Mouse (Mus musculus) heart, adult 2 months (tissue): ENCODE results near the gene Blzf1. TPM values are rescaled to one million over a fixed set of nuclear protein-coding genes. Genes with fewer than 3 reads are reported as not detected.
A peak's percentile ranks its signal among the peaks of the same experiment; 100 is the strongest.

Experiments
- DNase-seq, 2 experiments: peaks; one replicate each; pipeline ENCODE4 v3.0.0; 2021
- H3K27ac ChIP-seq: fragments of 200-600 bp; 2 replicates; pipeline ENCODE4 v1.8.1; 2022
- H3K27me3 ChIP-seq: fragments of 200-500 bp; 2 replicates; pipeline ENCODE4 v1.6.1; 2012; ENCODE audit warnings: mild to moderate bottlenecking, low read length, inconsistent platforms, mixed read lengths; ENCODE audit not compliant: control insufficient read depth, insufficient read depth
- H3K36me3 ChIP-seq: fragments of 200-500 bp; 2 replicates; pipeline ENCODE4 v1.6.1; 2012; ENCODE audit warnings: low read length, inconsistent platforms; ENCODE audit not compliant: control insufficient read depth, insufficient read depth
- H3K4me1 ChIP-seq: fragments of 200-500 bp; 2 replicates; pipeline ENCODE4 v1.6.1; 2011; ENCODE audit warnings: low read length; ENCODE audit not compliant: control insufficient read depth, insufficient read depth
- H3K4me3 ChIP-seq: fragments of 200-600 bp; 2 replicates; pipeline ENCODE4 v1.8.1; 2022
- H3K79me2 ChIP-seq: fragments of 200-500 bp; replicated peaks from 2 replicates; pipeline ENCODE4 v1.6.1; 2012; ENCODE audit warnings: mild to moderate bottlenecking, inconsistent platforms, low read length, moderate library complexity, mixed read lengths; ENCODE audit not compliant: control insufficient read depth, insufficient read depth
- H3K9ac ChIP-seq: fragments of 200-500 bp; 2 replicates; pipeline ENCODE4 v1.6.1; 2012; ENCODE audit warnings: low read depth, mild to moderate bottlenecking, control low read depth, inconsistent platforms, low read length, mixed read lengths
- CTCF ChIP-seq: fragments of 200-600 bp; IDR thresholded peaks from 2 replicates; pipeline ENCODE4 v1.8.1; 2022; ENCODE audit warnings: antibody characterized with exemption, mild to moderate bottlenecking, moderate library complexity
- EP300 ChIP-seq: fragments of 200-500 bp; IDR thresholded peaks from 2 replicates; pipeline ENCODE4 v1.6.1; 2011; ENCODE audit warnings: low read depth, low read length, control low read depth; ENCODE audit not compliant: insufficient read depth
- POLR2A ChIP-seq: fragments of 200-500 bp; IDR thresholded peaks from 2 replicates; pipeline ENCODE4 v1.6.1; 2011; ENCODE audit warnings: mild to moderate bottlenecking, low read depth, low read length, control low read depth; ENCODE audit not compliant: insufficient read depth
- WGBS: fragments of 180-500 bp; shearing (Covaris S2); methylation state at CpG from one replicate; pipeline ENCODE4 v1.1.7; 2018; 5-methylcytosine and 5-hydroxymethylcytosine counted together
- intact Hi-C: fragments of 180-260 bp; cut with DNase I; formaldehyde crosslinking; loops from one replicate; pipeline ENCODE4 v1.15.1; 2025
- polyA plus RNA-seq: library from polyadenylated mRNA; depleted of rRNA; stranded (reverse); fragments of >200 nt; gene quantifications from 2 replicates; pipeline ENCODE4 v1.2.3, GENCODE M21; 2012
- total RNA-seq, 2 experiments: library from RNA; stranded (reverse); gene quantifications; 2 replicates each; pipeline ENCODE4 v1.2.3; 2021

Blzf1 gene
- total and polyA plus RNA-seq, 3 experiments, result 4.7 to 23.6 (median 23.1) TPM

- H3K79me2 ChIP-seq, result no peaks in the 10 kb centered on the region
- H3K4me1 ChIP-seq, result no peaks in the 10 kb centered on the region
- WGBS, result 91% methylated on average over 5 of the region's 5 CpGs
- no peak for TF ChIP-seq CTCF
- TF ChIP-seq EP300, result no peak
- TF ChIP-seq POLR2A, result no peak
- H3K4me3 ChIP-seq, result no peak overlapping the region
- H3K9ac ChIP-seq, result no peak overlapping the region
- no peaks in the 10 kb centered on the region for H3K27me3 ChIP-seq
- intact Hi-C loops, result no loop called here
- no peaks in the 10 kb centered on the region for H3K36me3 ChIP-seq
- no peak overlapping the region for H3K27ac ChIP-seq
- DNase-seq, result no peak
These were observed 6.8 kb upstream of the Blzf1 start for GRCm38 (mm10) chr1:164314085-164314484.

- intact Hi-C loops, result loop anchor here (1.0 to 5.0 kb wide), 3 partner anchors 33 to 316 kb away; partner anchors contain the start of genes BC055324, Ccdc181, Mettl18 and Slc19a2
- peak overlapping the region; percentile 38 for H3K27ac ChIP-seq
- no peak for DNase-seq
- no peaks in the 10 kb centered on the region for H3K4me1 ChIP-seq
- WGBS, result 9% methylated on average over 10 of the region's 10 CpGs
- no peaks in the 10 kb centered on the region for H3K79me2 ChIP-seq
- 0 out of 2 replicates have a peak overlapping the region, but pooled peaks have one; percentile 7 for H3K9ac ChIP-seq
- H3K27me3 ChIP-seq, result no peaks in the 10 kb centered on the region
- H3K36me3 ChIP-seq, result peaks cover 2% of the 10 kb centered on the region
- peak overlapping the region; percentile 93 for H3K4me3 ChIP-seq
- TF ChIP-seq POLR2A, result no peak
- no peak for TF ChIP-seq EP300
- no peak for TF ChIP-seq CTCF
These were observed 633 bp upstream of the Blzf1 start for GRCm38 (mm10) chr1:164307922-164308321.

DNA sequence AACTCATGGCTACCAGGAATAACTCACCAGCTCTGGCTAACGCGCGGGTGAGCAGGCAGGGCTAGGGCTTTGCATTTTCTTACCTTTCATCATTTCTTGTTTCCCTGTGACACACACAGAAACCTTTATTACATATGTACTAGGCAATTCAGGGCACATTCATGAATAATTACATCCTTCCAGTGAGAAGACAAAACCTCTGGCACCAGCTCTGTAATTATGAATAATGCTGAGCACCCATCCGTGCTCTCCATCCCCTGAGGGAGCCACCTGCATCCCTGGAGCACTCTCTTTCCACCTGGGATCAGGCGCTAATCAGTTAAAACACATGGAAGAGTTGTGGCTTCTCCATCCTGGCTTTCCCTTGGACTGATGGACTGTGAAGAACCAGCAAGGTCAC is 3.5 kb downstream of the Blzf1 start, which contains the start of gene Nme7:
TSS of gene Nme7 (plus strand) at position 301 of the 400 bp plus-strand sequence.
- TF ChIP-seq CTCF (no peak), POLR2A (no peak), EP300 (no peak)
- Histone ChIP-seq H3K36me3 (peaks cover 6% of the 10 kb centered on the region), H3K27ac (no peak within 1 kb of the TSS), H3K27me3 (no peaks in the 10 kb centered on the region), H3K4me1 (no peaks in the 10 kb centered on the region), H3K4me3 (no peak within 1 kb of the TSS), H3K9ac (no peak within 1 kb of the TSS), H3K79me2 (no peaks in the 10 kb centered on the region)
- intact Hi-C loops, result no loop called here
- no peak for DNase-seq
- WGBS, result 88% methylated on average over 5 of the region's 5 CpGs

- H3K4me1 ChIP-seq, result no peaks in the 10 kb centered on the region
- intact Hi-C loops, result no loop called here
- no peak for DNase-seq
- no peak overlapping the region for H3K4me3 ChIP-seq
- peaks cover 6% of the 10 kb centered on the region for H3K36me3 ChIP-seq
- no peaks in the 10 kb centered on the region for H3K79me2 ChIP-seq
- H3K9ac ChIP-seq, result no peak overlapping the region
- H3K27ac ChIP-seq, result no peak overlapping the region
- WGBS, result 89% methylated on average over 4 of the region's 4 CpGs
- TF ChIP-seq CTCF, result no peak
- no peak for TF ChIP-seq EP300
- no peak for TF ChIP-seq POLR2A
- no peaks in the 10 kb centered on the region for H3K27me3 ChIP-seq
These were observed 5.3 kb downstream of the Blzf1 start for GRCm38 (mm10) chr1:164301949-164302348.

DNA sequence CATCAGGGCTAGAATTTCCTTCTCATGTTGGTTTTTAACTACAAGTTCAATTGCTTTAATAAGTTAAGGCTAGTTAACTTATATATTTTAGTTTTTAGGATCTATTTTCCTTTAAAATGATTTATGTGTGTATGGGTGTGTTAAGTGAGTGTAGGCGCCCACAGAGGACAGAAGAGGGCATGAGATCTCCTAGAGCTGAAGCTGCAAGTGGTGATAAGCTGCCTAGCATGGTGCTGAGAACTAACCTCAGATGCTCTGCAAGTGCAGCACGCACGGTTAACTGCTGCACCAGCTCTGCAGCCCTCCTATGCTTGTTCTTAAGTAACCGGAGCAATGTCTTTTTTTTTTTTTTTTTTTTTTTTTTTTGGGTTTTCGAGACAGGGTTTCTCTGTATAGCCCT is 10.8 kb downstream of the Blzf1 start:
- over 99% methylated on average over 4 of the region's 5 CpGs for WGBS
- H3K27ac ChIP-seq, result no peak overlapping the region
- H3K36me3 ChIP-seq, result peaks cover 1% of the 10 kb centered on the region; the same call in 1 of the 2 replicates
- H3K4me3 ChIP-seq, result no peak overlapping the region
- no peak overlapping the region for H3K9ac ChIP-seq
- DNase-seq, result no peak
- intact Hi-C loops, result no loop called here
- TF ChIP-seq POLR2A, result no peak
- TF ChIP-seq EP300, result no peak
- TF ChIP-seq CTCF, result no peak
- H3K27me3 ChIP-seq, result no peaks in the 10 kb centered on the region
- H3K79me2 ChIP-seq, result no peaks in the 10 kb centered on the region
- no peaks in the 10 kb centered on the region for H3K4me1 ChIP-seq

GRCm38 (mm10) chr1:164294071-164294470 is 13.2 kb downstream of the Blzf1 start:
- H3K27me3 ChIP-seq, result no peaks in the 10 kb centered on the region
- no peak for TF ChIP-seq EP300
- TF ChIP-seq POLR2A, result no peak
- TF ChIP-seq CTCF, result no peak
- WGBS, result 92% methylated on average over 6 of the region's 6 CpGs
- no peak for DNase-seq
- H3K27ac ChIP-seq, result no peak overlapping the region
- H3K4me3 ChIP-seq, result no peak overlapping the region
- H3K36me3 ChIP-seq, result no peaks in the 10 kb centered on the region; the same call in 1 of the 2 replicates
- no peaks in the 10 kb centered on the region for H3K4me1 ChIP-seq
- no peak overlapping the region for H3K9ac ChIP-seq
- H3K79me2 ChIP-seq, result no peaks in the 10 kb centered on the region
- intact Hi-C loops, result no loop called here
